In the genomic region with DNA sequence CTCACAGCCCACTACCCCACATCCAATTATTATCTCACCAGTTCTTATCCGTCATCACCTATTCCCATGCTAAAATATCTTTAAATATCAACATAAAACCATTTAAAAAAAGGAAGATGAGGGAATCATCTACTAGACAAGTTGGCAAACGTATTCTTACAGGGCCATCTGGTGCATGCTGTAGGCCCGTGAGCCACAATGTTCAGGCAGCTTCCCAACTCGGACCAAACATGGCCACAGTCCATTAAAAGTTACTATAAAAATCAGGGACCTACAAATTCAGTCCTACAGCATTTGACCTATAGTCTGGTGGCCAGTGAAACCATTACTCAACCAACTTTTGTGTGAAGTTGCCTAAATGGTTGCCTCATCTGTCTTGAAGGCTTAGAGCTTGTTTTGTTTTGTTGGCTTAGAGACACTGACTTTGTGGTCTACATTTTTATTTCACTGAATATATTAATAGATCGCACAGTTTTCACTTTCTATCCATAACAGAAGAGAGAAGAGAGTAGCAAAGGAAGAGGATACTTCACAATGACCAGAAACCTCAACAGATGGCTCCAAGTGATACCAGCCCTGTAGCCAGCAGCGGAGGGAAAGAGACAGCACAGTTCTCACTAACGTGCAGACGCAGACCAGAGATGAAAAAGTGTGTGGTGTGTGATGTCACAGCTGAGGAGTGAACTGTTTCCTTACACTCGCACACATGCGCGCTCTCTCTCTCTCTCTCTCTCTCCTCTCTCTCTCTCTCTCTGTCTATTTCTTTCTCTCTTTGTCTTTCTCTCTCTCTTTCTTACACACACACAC, we compare ENCODE assay signal across 16 mouse cellular contexts. TPM values are rescaled to one million over a fixed set of nuclear protein-coding genes. Genes with fewer than 3 reads are reported as not detected.
DNase-seq lines count a peak whose midpoint lies in the region; ATAC-seq and TF ChIP-seq lines count a peak whose summit lies in the region.
"Had no signal": no experiment of that assay in that cellular context is flagged by ENCODE, and none has a peak within 500 bp of the region (broad histone marks: within the 10 kb centered on the region; RNA-seq: fewer than 3 reads in every experiment).

No protein-coding gene starts in this region.

- H3K9me3 ChIP-seq in forebrain, postnatal 0 days (ENCODE audit: low read length) = no peaks in the 10 kb centered on the region
- H3K9me3 ChIP-seq in forebrain, embryonic 15.5 days = no peaks in the 10 kb centered on the region
- H3K9me3 ChIP-seq in heart, embryonic 12.5 days (replicated peaks) = no peaks in the 10 kb centered on the region
- H3K9me3 ChIP-seq: intestine, embryonic 15.5 days; limb, embryonic 15.5 days had no signal

- DNase-seq in forebrain, postnatal 0 days = no peak
- DNase-seq in thymus, postnatal 14 days = peak; percentile 40
- DNase-seq in kidney, postnatal 10 days = no peak
- DNase-seq in adrenal gland, postnatal 36 days = no peak
- DNase-seq: adrenal gland, adult 2 months; embryo, embryonic 11 days; heart, adult 18-20 months; heart, postnatal 10 days; kidney, postnatal 25 days had no signal

- H3K9ac ChIP-seq in forebrain, postnatal 0 days = no peak overlapping the region
- no peak overlapping the region for H3K9ac ChIP-seq in forebrain, embryonic 15.5 days (replicated peaks)
- no peak overlapping the region for H3K9ac ChIP-seq in heart, embryonic 12.5 days
- H3K9ac ChIP-seq: intestine, embryonic 15.5 days; limb, embryonic 15.5 days had no signal

- no peak overlapping the region for H3K4me2 ChIP-seq in forebrain, postnatal 0 days (ENCODE audit: low read depth)
- no peak overlapping the region for H3K4me2 ChIP-seq in forebrain, embryonic 15.5 days (replicated peaks)
- H3K4me2 ChIP-seq in heart, embryonic 12.5 days = no peak overlapping the region
- H3K4me2 ChIP-seq: intestine, embryonic 15.5 days; limb, embryonic 15.5 days had no signal

- H3K27ac ChIP-seq in forebrain, postnatal 0 days (ENCODE audit: low read depth, low read length) = no peak overlapping the region
- H3K27ac ChIP-seq in forebrain, embryonic 15.5 days (replicated peaks) = no peak overlapping the region
- H3K27ac ChIP-seq in heart, embryonic 12.5 days (ENCODE audit: poor library complexity, severe bottlenecking) = no peak overlapping the region
- H3K27ac ChIP-seq: intestine, embryonic 15.5 days; limb, embryonic 15.5 days had no signal

- ATAC-seq in forebrain, postnatal 0 days = peak; percentile 51; the same call in 1 of the 2 replicates
- ATAC-seq in forebrain, embryonic 15.5 days (replicated peaks) = no peak
- peak; percentile 92 for ATAC-seq in common myeloid progenitor, adult 5-6 weeks (replicated peaks; ENCODE audit: low read depth, poor library complexity, severe bottlenecking)
- ATAC-seq in megakaryocyte, adult 5-6 weeks (ENCODE audit: poor library complexity, severe bottlenecking) = peak; percentile 67
- ATAC-seq in heart, embryonic 12.5 days (ENCODE audit: insufficient number of reproducible peaks, low FRiP score) = no peak
- ATAC-seq: intestine, embryonic 15.5 days had no signal

- H3K27me3 ChIP-seq in forebrain, postnatal 0 days (ENCODE audit: insufficient read depth, low read length) = no peaks in the 10 kb centered on the region
- no peaks in the 10 kb centered on the region for H3K27me3 ChIP-seq in forebrain, embryonic 15.5 days
- no peaks in the 10 kb centered on the region for H3K27me3 ChIP-seq in heart, embryonic 12.5 days (replicated peaks)
- H3K27me3 ChIP-seq: intestine, embryonic 15.5 days; limb, embryonic 15.5 days had no signal

- no peaks in the 10 kb centered on the region for H3K36me3 ChIP-seq in forebrain, postnatal 0 days (ENCODE audit: insufficient read depth)
- no peaks in the 10 kb centered on the region for H3K36me3 ChIP-seq in forebrain, embryonic 15.5 days
- no peaks in the 10 kb centered on the region for H3K36me3 ChIP-seq in heart, embryonic 12.5 days
- H3K36me3 ChIP-seq: intestine, embryonic 15.5 days had no signal

- WGBS in forebrain, postnatal 0 days = 77% methylated on average over 11 of the region's 11 CpGs
- 85% methylated on average over 11 of the region's 11 CpGs for WGBS in forebrain, embryonic 15.5 days
- WGBS in heart, embryonic 12.5 days = 74% methylated on average over 11 of the region's 11 CpGs

- no peak overlapping the region for H3K4me3 ChIP-seq in forebrain, postnatal 0 days (ENCODE audit: low read depth, low read length)
- H3K4me3 ChIP-seq in forebrain, embryonic 15.5 days = no peak overlapping the region
- no peak overlapping the region for H3K4me3 ChIP-seq in heart, embryonic 12.5 days
- H3K4me3 ChIP-seq: intestine, embryonic 15.5 days; limb, embryonic 15.5 days; myocyte had no signal

- no peak for TF ChIP-seq CTCF in forebrain, postnatal 0 days (IDR thresholded peaks at IDR 0.05; ENCODE audit: low read depth)

- peaks cover 4% of the 10 kb centered on the region; the same call in 1 of the 2 replicates for H3K4me1 ChIP-seq in forebrain, postnatal 0 days (ENCODE audit: insufficient read depth)
- H3K4me1 ChIP-seq in forebrain, embryonic 15.5 days = peaks cover 10% of the 10 kb centered on the region
- H3K4me1 ChIP-seq in heart, embryonic 12.5 days (replicated peaks) = peaks cover 26% of the 10 kb centered on the region
- H3K4me1 ChIP-seq: intestine, embryonic 15.5 days; limb, embryonic 15.5 days had no signal

RNA-seq across cellular contexts. Expression of a gene that starts 34.1 kb away (rescaled TPM):
- total RNA-seq in forebrain, postnatal 0 days (2014; rRNA removed) = 40.9 and 47.6 TPM in 2 replicates
- polyA plus RNA-seq in forebrain, postnatal 0 days (2015; fragmentation: Nextera tagmentation; extraction: Ambion mirVana) = 8.6 and 12.9 TPM in 2 replicates
- 12.1 and 12.3 TPM in 2 replicates for polyA plus RNA-seq in forebrain, embryonic 15.5 days (2015; fragmentation: Nextera tagmentation; extraction: Ambion mirVana)
- total RNA-seq in common myeloid progenitor, adult 5-6 weeks (2017) = 8.3 and 12.4 TPM in 2 replicates
- total RNA-seq in megakaryocyte, adult 5-6 weeks (2015) = 4.9 and 5.0 TPM in 2 replicates
- 1.5 and 2.8 TPM in 2 replicates for total RNA-seq in megakaryocyte, adult 5-6 weeks (2017)
- 2.9 and 3.5 TPM in 2 replicates for polyA plus RNA-seq in heart, embryonic 12.5 days (2016; fragmentation: Nextera tagmentation; extraction: Ambion mirVana)
- total RNA-seq in adrenal gland, postnatal 36 days (2021) = 10 to 100 TPM; 50.3 to 71.4 TPM

Comparison
In these comparisons a context has a peak if more than half of its experiments do, and no peak if none do; other contexts are left out.
1. ATAC-seq: peak in forebrain, postnatal 0 days (single experiment), common myeloid progenitor, adult 5-6 weeks (single experiment) and megakaryocyte, adult 5-6 weeks (single experiment); none in forebrain, embryonic 15.5 days (single experiment) and heart, embryonic 12.5 days (single experiment).